Mouse (Mus musculus) heart, adult 11 months (tissue): ENCODE measurements around the gene Olfr466.

Source experiments
- DNase-seq: peaks from one replicate; pipeline ENCODE4 v3.0.0; 2022

Olfr466 gene

DNA sequence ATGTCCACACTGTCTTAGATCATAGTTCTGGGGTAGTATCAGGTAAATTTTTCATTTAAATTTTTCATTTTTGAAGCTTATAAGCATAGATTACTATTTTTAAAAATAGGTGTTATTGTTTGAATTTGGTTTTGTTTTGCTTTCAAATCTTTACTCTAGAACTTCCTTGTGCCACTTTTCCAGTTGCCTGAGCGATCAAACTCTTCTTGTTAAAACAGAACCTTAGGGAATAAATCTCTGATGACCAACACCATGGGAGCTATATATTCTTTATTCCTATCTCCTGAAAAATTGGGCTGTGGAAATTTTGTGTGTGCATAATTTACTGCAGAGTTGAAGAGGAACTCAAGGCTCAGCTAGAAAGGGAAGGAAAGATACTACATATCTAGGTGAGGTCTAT is at the start of gene Olfr466:
Gene Olfr466, plus strand, starts transcription at position 301 of the 400 bp plus-strand sequence.
- no peak for DNase-seq

DNA sequence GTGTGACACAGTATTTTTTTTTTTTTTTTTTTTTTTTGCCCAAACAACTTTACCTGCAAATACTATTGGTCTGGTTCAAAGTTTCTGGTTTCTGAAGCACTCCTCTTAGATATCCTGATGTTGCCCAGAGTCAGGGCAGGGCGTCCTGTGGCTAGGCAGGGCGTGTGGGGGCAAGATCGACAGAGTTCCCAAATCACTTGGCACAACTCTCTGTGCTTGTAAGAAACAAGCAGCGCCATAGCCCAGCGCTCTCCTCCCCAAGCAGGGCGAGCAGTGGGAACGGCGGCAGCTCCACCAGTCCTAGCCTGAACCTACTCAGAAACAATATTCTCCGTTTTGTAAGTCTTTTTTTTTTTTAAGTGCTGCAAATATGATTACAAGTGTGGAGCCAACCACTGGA is 49.4 kb upstream of the Olfr466 start:
- DNase-seq: no peak

DNA sequence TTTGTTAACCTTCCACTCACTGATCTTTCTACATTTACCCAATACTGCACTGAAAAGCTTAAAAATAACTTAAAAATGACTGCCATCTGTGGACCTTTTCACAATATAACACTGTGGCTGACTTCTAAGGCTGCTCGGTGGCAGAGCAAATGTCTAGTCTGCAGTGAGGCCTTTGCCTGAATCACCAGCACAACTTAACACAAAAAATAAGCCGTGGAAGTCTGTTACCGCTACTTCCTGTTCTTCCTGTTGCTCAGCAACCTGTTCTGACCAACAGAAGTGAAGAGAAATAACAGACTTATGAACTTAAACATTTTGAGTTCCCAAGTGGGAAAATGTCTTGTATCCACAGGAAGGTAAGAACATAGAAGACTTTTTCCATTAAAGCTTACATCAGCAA is 48.8 kb upstream of the Olfr466 start:
- DNase-seq: no peak

DNA sequence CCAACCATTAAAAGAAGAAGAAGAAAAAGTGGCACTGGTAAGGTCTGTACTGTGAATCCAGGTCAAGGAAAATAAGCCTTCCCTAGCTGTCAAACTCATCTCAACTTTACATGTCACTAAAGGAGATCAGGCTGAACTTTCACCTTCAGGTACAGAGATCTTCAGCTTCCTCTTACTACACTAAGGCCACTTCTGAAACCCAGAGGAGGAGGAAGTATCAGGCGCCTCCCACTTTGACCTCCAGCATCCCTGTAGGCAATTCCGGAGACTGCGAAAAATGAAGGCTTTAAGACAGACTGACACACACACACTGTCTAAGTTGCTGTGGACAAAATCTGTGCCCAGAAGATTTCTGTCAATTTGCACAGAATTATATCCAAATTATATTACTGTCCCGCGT is 38.1 kb upstream of the Olfr466 start:
- peak; percentile 90 for DNase-seq

GRCm38 (mm10) chr13:65112459-65113110 is 37.5 kb upstream of the Olfr466 start, which contains the start of gene Mfsd14b:
Gene Mfsd14b (minus strand): TSS chr13:65112975.
- peak; percentile 99 for DNase-seq

DNA sequence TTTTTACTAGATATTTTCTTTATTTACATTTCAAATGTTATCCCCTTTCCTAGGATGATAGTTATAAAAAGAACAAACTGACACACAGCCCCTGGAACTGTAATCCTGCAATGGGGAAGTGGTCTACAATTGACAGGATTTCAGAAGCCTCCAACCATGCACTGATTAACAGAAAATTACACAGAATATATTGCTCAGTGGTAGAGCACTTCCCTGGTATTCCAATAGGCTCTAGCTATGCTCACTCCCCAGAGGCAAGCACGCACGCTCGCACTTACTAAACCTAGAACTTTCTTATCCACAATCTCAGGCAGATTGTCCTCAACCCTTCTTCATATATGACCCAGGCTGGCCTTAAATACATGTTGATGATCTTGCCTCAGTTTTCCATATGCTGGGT is 36.8 kb upstream of the Olfr466 start:
- DNase-seq: no peak

DNA sequence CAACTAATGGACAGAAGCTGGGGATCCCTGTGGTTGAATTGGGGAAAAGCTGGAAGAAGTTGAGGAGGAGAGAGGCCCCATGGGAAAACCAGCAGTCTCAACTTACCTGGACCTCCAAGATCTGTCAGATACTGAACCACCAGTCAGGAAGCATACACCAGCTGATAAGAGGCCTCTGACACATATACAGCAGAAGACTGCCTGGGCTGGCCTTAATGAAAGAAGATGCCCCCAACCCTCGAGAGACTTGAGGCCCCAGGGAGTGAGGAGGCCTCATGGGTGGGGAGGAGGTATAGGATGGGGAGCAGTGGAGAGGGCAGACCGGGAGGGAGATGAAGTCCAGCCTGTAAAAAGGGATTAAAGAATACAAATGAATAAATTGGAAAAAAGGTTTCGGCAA is 29.1 kb upstream of the Olfr466 start:
- no peak for DNase-seq

GRCm38 (mm10) chr13:65122111-65122510 is 27.9 kb upstream of the Olfr466 start:
- no peak for DNase-seq

GRCm38 (mm10) chr13:65127063-65127847 is 22.8 kb upstream of the Olfr466 start:
- DNase-seq: no peak

- DNase-seq: no peak
Observed at GRCm38 (mm10) chr13:65137789-65138188, 12.3 kb upstream of the Olfr466 start, which contains the start of gene Olfr465-ps1. Gene Olfr465-ps1 (plus strand): TSS chr13:65138089.

DNA sequence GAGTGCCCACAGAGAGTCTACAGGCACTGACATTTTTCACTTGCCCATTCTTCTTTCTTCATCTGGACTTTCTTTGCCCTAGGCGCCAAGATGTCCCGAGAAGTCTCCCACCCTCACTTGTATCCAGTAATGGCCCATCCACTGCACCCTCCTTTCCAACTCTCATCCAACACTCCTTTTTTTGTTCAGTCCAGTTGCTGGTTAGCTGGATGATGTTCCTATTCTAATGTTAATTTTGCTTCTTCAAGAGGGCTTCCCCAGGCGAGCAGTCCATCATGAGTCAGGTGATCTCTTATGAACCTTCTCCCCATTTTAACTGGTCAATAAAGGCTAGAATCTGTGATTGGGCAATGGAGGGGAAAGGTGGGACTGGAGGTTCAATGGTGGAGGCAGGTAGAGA is 24.1 kb downstream of the Olfr466 start:
- DNase-seq: no peak

DNA sequence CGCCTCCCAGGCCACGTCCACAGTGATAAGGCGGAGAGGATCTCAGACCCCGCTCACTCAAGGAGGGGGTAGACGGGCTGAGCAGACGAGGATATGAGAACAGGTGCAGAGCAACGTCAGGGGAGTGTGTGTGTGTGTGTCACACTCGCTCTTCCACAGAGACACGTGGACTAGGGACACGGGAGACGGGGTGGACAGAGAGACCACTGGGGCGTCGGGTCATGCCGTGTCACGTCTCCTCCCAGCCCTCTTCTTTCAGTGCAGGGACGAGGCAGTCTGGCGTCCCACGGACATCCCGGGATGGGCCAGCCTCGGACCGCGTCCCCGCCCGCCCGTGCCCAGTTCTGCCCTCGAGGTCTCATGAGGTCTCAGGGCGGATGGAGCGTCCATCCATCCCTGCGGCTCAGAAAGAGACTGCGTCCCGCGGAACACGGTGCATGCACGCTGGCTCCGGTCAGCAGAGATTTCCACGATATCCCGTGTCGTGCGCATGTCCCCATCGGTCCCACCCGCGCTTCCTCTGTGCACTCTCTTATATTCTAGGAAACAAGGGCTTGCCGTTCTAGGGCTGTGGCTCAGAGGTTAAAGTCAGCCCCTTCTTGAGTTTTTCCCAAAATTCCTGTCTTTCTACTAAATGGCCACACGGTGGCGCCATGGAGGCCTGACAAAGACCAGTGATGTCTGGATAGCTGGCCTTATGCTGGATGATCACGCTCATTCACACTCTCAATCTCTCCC is 25.9 kb downstream of the Olfr466 start:
- DNase-seq: no peak

GRCm38 (mm10) chr13:65176472-65177091 is 26.5 kb downstream of the Olfr466 start:
- DNase-seq: no peak

- no peak for DNase-seq
Observed at GRCm38 (mm10) chr13:65200667-65201066, 50.6 kb downstream of the Olfr466 start.
